Mouse (Mus musculus): ENCODE data around the gene Tbc1d22a. TPM values are rescaled to one million over a fixed set of nuclear protein-coding genes. Genes with fewer than 3 reads are reported as not detected.
A peak's percentile ranks its signal among the peaks of the same experiment; 100 is the strongest.

Gene Tbc1d22a
- total and polyA plus RNA-seq, 2 experiments from 2014 or later, result 13.9 to 19.8 TPM

DNA sequence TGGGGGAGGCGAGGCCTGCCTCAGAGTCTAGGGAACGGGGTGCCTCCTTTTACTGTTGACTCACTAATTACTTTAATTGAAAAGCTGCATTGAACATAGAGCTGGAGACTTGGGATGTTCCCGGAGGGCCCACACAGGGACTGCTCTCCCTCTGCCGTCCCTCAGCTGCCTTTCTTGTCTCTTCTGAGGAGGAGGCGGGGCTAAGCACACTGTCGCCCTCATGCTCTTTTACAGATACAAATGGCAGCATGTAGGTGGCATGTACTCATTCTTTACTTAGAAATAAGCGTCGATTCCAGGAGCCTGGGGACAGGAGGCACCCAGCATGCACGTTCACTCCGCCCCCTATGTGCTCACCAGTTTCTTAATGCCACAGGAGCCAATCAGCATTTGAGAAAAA, 39.2 kb downstream of the Tbc1d22a start:
- no peak overlapping the region for H3K27ac ChIP-seq (ENCODE audit: low read depth, low read length)
- H3K4me2 ChIP-seq (ENCODE audit: low read depth, low read length, poor library complexity, severe bottlenecking), result no peak overlapping the region
- no peak overlapping the region for H3K4me3 ChIP-seq (ENCODE audit: low read depth, low read length)
- no peaks in the 10 kb centered on the region for H3K36me3 ChIP-seq (ENCODE audit: insufficient read depth, low read length)
- 30% methylated on average over 10 of the region's 10 CpGs for WGBS
- H3K4me1 ChIP-seq (ENCODE audit: insufficient read depth, low read length), result no peaks in the 10 kb centered on the region; the same call in 1 of the 2 replicates
- ATAC-seq (ENCODE audit: low FRiP score), result no peak
- peak overlapping the region; percentile 24; the same call in 1 of the 2 replicates for H3K9ac ChIP-seq (replicated peaks; ENCODE audit: low read length, poor library complexity, severe bottlenecking)
- H3K9me3 ChIP-seq (ENCODE audit: low read length), result no peaks in the 10 kb centered on the region
- no peak for TF ChIP-seq CTCF (IDR thresholded peaks at IDR 0.05)
- peak; percentile 19 for DNase-seq (ENCODE audit: low spot score)
- no peaks in the 10 kb centered on the region for H3K27me3 ChIP-seq (ENCODE audit: insufficient read depth, low read length)

- no peak for ATAC-seq (ENCODE audit: low FRiP score)
- H3K27ac ChIP-seq (ENCODE audit: low read depth, low read length), result no peak overlapping the region
- 74% methylated on average over 5 of the region's 5 CpGs for WGBS
Observed at GRCm38 (mm10) chr15:86256201-86256600, 41.9 kb downstream of the Tbc1d22a start.

DNA sequence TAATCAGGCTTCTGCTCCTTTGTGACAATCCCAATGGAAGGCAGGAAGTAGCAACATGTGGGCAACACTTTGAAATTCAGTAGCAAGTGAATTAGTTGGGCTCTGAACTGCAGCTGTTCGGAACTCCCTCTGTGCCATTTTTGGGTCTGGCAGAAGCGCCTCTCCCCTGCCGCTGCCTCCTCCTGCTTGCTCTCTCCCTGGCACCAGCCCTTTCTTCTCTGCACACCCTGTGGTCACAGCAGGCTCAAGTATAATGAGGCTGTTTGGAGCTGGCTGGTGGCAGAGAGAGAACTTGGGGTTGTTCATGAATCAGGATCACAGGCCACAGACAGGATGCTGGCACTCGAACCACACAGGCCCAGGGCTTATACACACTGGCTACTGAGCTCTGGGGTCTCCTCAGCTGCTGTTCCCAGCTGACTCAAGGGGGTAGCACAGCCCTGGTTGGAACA, 42.5 kb downstream of the Tbc1d22a start:
- ATAC-seq (ENCODE audit: low FRiP score), result no peak
- Histone ChIP-seq H3K9ac (replicated peaks; ENCODE audit: low read length, poor library complexity, severe bottlenecking) (no peak overlapping the region), H3K4me3 (ENCODE audit: low read depth, low read length) (no peak overlapping the region), H3K4me2 (ENCODE audit: low read depth, low read length, poor library complexity, severe bottlenecking) (no peak overlapping the region), H3K9me3 (ENCODE audit: low read length) (no peaks in the 10 kb centered on the region), H3K36me3 (ENCODE audit: insufficient read depth, low read length) (no peaks in the 10 kb centered on the region), H3K27me3 (ENCODE audit: insufficient read depth, low read length) (no peaks in the 10 kb centered on the region), H3K4me1 (ENCODE audit: insufficient read depth, low read length) (no peaks in the 10 kb centered on the region; the same call in 1 of the 2 replicates), H3K27ac (ENCODE audit: low read depth, low read length) (no peak overlapping the region)
- DNase-seq (ENCODE audit: low spot score), result peak; percentile 47
- no peak for TF ChIP-seq CTCF (IDR thresholded peaks at IDR 0.05)
- 38% methylated on average over 4 of the region's 4 CpGs for WGBS

More at GRCm38 (mm10) chr15:86256201-86256600, 41.9 kb downstream of the Tbc1d22a start:
- H3K9me3 ChIP-seq (ENCODE audit: low read length), result no peaks in the 10 kb centered on the region
- H3K27me3 ChIP-seq (ENCODE audit: insufficient read depth, low read length), result no peaks in the 10 kb centered on the region
- H3K36me3 ChIP-seq (ENCODE audit: insufficient read depth, low read length), result no peaks in the 10 kb centered on the region
- no peak overlapping the region for H3K4me3 ChIP-seq (ENCODE audit: low read depth, low read length)
- no peak for TF ChIP-seq CTCF (IDR thresholded peaks at IDR 0.05)
- DNase-seq (ENCODE audit: low spot score), result no peak
- H3K4me2 ChIP-seq (ENCODE audit: low read depth, low read length, poor library complexity, severe bottlenecking), result no peak overlapping the region
- H3K4me1 ChIP-seq (ENCODE audit: insufficient read depth, low read length), result no peaks in the 10 kb centered on the region; the same call in 1 of the 2 replicates
- no peak overlapping the region for H3K9ac ChIP-seq (replicated peaks; ENCODE audit: low read length, poor library complexity, severe bottlenecking)

DNA sequence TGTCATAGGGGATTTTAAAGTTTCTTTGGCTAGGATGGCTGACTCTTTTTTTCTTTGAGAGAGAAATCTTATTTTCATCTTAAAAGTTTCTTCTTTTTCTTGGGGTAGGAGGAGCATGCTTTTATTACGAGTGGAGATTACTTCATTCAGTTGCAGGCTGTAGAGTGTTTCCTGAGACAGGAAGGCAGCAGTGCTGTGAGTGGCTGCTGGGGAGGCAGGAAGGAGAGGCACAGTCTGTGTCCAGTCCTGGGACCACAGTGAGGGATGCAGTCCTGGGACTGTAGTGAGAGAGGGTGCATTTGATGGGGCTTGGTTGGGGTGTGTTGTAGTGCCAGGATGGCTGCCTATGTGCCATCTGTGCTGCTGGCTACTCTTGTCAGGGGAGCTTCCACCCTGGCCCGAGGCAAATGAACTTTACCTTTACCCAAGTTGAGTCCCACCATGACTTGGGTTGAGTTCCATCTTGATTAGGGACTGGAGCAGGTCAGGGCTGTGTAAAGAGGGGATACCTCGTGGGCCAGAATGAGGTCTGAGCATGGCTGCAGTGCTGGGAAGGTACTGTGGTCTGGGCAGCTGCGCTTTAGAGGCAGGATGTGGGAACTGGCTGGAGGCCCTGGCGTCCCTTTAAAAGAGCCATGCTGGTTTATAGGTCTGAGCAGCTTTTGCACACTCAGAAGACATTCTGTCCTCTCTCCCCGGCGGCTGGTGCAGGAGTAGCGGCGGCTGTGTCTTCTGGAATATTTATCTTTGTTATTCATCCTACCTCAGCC, 43.8 kb downstream of the Tbc1d22a start:
- H3K4me3 ChIP-seq (ENCODE audit: low read depth, low read length), result no peak overlapping the region
- WGBS, result 86% methylated on average over 9 of the region's 9 CpGs
- H3K36me3 ChIP-seq (ENCODE audit: insufficient read depth, low read length), result no peaks in the 10 kb centered on the region
- H3K9ac ChIP-seq (replicated peaks; ENCODE audit: low read length, poor library complexity, severe bottlenecking), result no peak overlapping the region
- no peak for ATAC-seq (ENCODE audit: low FRiP score)
- H3K4me2 ChIP-seq (ENCODE audit: low read depth, low read length, poor library complexity, severe bottlenecking), result no peak overlapping the region
- no peak overlapping the region for H3K27ac ChIP-seq (ENCODE audit: low read depth, low read length)
- TF ChIP-seq CTCF (IDR thresholded peaks at IDR 0.05), result no peak
- DNase-seq (ENCODE audit: low spot score), result no peak
- no peaks in the 10 kb centered on the region for H3K9me3 ChIP-seq (ENCODE audit: low read length)
- no peaks in the 10 kb centered on the region for H3K27me3 ChIP-seq (ENCODE audit: insufficient read depth, low read length)
- no peaks in the 10 kb centered on the region for H3K4me1 ChIP-seq (ENCODE audit: insufficient read depth, low read length)

GRCm38 (mm10) chr15:86259233-86259632, 45.0 kb downstream of the Tbc1d22a start:
- no peak for ATAC-seq (ENCODE audit: low FRiP score)
- H3K36me3 ChIP-seq (ENCODE audit: insufficient read depth, low read length), result no peaks in the 10 kb centered on the region
- DNase-seq (ENCODE audit: low spot score), result no peak
- TF ChIP-seq CTCF (IDR thresholded peaks at IDR 0.05), result no peak
- no peak overlapping the region for H3K4me3 ChIP-seq (ENCODE audit: low read depth, low read length)
- 69% methylated on average over 4 of the region's 4 CpGs for WGBS
- H3K9ac ChIP-seq (replicated peaks; ENCODE audit: low read length, poor library complexity, severe bottlenecking), result no peak overlapping the region
- H3K4me1 ChIP-seq (ENCODE audit: insufficient read depth, low read length), result no peaks in the 10 kb centered on the region
- H3K27ac ChIP-seq (ENCODE audit: low read depth, low read length), result no peak overlapping the region
- H3K27me3 ChIP-seq (ENCODE audit: insufficient read depth, low read length), result no peaks in the 10 kb centered on the region
- H3K9me3 ChIP-seq (ENCODE audit: low read length), result no peaks in the 10 kb centered on the region
- H3K4me2 ChIP-seq (ENCODE audit: low read depth, low read length, poor library complexity, severe bottlenecking), result no peak overlapping the region

DNA sequence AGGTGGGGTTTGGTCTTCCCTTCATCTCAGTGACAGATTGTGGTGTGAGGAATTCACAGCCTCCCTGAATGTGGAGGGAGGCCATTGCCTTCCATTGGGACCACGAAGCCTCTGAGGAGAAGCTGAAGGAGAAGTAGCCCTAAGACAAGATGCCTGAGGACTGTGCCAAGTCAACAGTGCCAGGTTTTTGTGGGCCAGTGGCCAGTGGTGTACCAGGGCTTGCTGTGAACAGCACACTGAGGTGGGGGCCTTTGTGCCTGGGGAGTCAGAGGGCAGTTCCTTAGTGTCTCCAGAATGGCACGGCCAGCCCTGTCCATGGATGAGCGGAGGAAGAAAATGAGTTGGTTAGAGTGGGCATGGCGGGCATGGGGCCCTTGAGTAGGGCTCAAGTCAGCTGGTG, 45.9 kb downstream of the Tbc1d22a start:
- no peak overlapping the region for H3K27ac ChIP-seq (ENCODE audit: low read depth, low read length)
- H3K9ac ChIP-seq (replicated peaks; ENCODE audit: low read length, poor library complexity, severe bottlenecking), result no peak overlapping the region
- H3K4me1 ChIP-seq (ENCODE audit: insufficient read depth, low read length), result no peaks in the 10 kb centered on the region
- no peak for TF ChIP-seq CTCF (IDR thresholded peaks at IDR 0.05)
- H3K4me2 ChIP-seq (ENCODE audit: low read depth, low read length, poor library complexity, severe bottlenecking), result no peak overlapping the region
- no peaks in the 10 kb centered on the region for H3K36me3 ChIP-seq (ENCODE audit: insufficient read depth, low read length)
- no peak for ATAC-seq (ENCODE audit: low FRiP score)
- H3K4me3 ChIP-seq (ENCODE audit: low read depth, low read length), result no peak overlapping the region
- WGBS, result 87% methylated on average over 4 of the region's 4 CpGs
- DNase-seq (ENCODE audit: low spot score), result no peak
- no peaks in the 10 kb centered on the region for H3K27me3 ChIP-seq (ENCODE audit: insufficient read depth, low read length)
- no peaks in the 10 kb centered on the region for H3K9me3 ChIP-seq (ENCODE audit: low read length)
